Mouse (Mus musculus) myocyte (in vitro differentiated cells): Measurements from ENCODE around the gene Syt2.

Source experiments
- CEBPB ChIP-seq: IDR thresholded peaks from 2 replicates; pipeline ENCODE4 v1.6.1; 2011; ENCODE audit warnings: mild to moderate bottlenecking, moderate library complexity; ENCODE audit not compliant: poor library complexity, insufficient read depth, severe bottlenecking
- MAX ChIP-seq: IDR thresholded peaks from one replicate; pipeline ENCODE4 v1.6.1; 2011; ENCODE audit warnings: low read depth, mild to moderate bottlenecking, control low read depth
- POLR2A ChIP-seq: IDR thresholded peaks from one replicate; pipeline ENCODE4 v1.6.1; 2011; ENCODE audit warnings: low read depth, mild to moderate bottlenecking, control low read depth, moderate library complexity; ENCODE audit not compliant: insufficient read length
- POLR2AphosphoS2 ChIP-seq: IDR thresholded peaks from one replicate; pipeline ENCODE4 v1.6.1; 2011; ENCODE audit warnings: low read depth, control low read depth; ENCODE audit not compliant: insufficient read length
- REST ChIP-seq: IDR thresholded peaks from one replicate; pipeline ENCODE4 v1.6.1; 2011; ENCODE audit warnings: mild to moderate bottlenecking, control low read depth, moderate library complexity; ENCODE audit not compliant: insufficient read depth, insufficient read length
- TCF12 ChIP-seq: IDR thresholded peaks from one replicate; pipeline ENCODE4 v1.6.1; 2011; ENCODE audit warnings: mild to moderate bottlenecking, control low read depth; ENCODE audit not compliant: poor library complexity, insufficient read depth, severe bottlenecking
- USF1 ChIP-seq: IDR thresholded peaks from one replicate; pipeline ENCODE4 v1.6.1; 2011; ENCODE audit warnings: low read depth, mild to moderate bottlenecking, control low read depth, moderate library complexity

GRCm38 (mm10) chr1:134784911-134785310, 138.4 kb downstream of the Syt2 start:
- no peak for TF ChIP-seq POLR2A
- no peak for TF ChIP-seq USF1
- no peak for TF ChIP-seq TCF12
- TF ChIP-seq MAX: no peak
- no peak for TF ChIP-seq POLR2AphosphoS2
- no peak for TF ChIP-seq REST
- no peak for TF ChIP-seq CEBPB
